Mouse (Mus musculus): Measurements from ENCODE around the gene Ncam1. TPM values are rescaled to one million over a fixed set of nuclear protein-coding genes. Genes with fewer than 3 reads are reported as not detected.
A peak's percentile ranks its signal among the peaks of the same experiment; 100 is the strongest.

Ncam1 gene
- total RNA-seq, 2 experiments from 2014 or later, result 16.5 to 24.5 TPM

DNA sequence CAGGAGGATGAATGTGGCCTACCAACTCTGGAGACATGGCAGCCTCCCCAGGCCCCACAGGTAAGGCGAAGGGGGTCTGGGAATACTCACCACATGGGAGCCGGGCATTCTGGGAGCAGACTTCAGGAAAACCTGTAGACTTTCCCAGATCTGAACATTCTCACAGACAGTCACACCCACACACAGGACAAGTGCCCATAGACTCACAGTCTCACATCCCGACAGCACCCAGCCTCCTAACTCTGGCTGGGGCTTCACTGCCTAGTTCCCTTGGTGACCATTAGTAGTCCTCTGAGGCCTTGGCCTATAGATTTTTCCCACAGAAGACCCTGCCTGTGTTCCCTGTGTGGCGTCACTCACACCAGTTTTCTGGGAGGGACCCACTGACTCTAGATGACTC is 288.1 kb downstream of the Ncam1 start:
- no peak for ATAC-seq (replicated peaks; ENCODE audit: poor library complexity)

DNA sequence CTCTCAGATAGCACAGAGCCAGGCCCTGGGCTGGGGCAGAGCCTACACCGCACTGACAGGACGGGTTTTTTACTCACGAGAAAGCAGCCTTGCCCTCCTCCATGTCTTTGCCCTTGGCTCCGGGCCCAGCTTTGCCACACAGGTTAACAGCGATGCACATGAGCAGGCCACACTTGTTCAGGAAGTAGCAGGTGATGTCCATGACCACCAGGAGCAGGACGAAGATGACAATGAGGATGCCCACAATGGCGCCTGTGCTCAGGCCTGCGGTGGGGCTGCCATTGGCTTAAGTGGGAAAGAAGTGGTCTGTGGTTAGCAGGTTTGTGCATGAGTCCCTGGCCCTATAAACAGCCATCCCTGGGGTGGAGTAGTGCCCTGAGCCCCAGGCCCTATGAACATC is 289.1 kb downstream of the Ncam1 start:
- no peak for ATAC-seq (replicated peaks; ENCODE audit: poor library complexity)

DNA sequence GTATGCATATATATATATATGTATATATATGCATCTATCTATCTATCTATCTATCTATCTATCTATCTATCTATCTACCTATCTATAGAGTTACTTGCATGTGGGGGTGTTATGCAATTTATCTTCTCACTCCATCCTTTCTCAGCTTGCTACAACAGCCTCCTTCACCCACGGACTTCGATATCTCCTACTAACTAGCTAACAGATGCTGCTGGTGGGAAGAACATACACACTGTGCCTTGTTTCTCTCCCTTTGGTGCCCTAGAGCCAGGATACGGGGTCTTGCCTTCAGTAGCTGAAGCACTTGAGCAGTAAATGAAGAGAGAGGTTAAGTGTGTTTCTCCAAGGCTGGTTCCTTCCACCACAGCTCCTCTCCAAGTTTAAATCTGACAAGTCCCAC is 289.6 kb downstream of the Ncam1 start:
- no peak for ATAC-seq (replicated peaks; ENCODE audit: poor library complexity)

DNA sequence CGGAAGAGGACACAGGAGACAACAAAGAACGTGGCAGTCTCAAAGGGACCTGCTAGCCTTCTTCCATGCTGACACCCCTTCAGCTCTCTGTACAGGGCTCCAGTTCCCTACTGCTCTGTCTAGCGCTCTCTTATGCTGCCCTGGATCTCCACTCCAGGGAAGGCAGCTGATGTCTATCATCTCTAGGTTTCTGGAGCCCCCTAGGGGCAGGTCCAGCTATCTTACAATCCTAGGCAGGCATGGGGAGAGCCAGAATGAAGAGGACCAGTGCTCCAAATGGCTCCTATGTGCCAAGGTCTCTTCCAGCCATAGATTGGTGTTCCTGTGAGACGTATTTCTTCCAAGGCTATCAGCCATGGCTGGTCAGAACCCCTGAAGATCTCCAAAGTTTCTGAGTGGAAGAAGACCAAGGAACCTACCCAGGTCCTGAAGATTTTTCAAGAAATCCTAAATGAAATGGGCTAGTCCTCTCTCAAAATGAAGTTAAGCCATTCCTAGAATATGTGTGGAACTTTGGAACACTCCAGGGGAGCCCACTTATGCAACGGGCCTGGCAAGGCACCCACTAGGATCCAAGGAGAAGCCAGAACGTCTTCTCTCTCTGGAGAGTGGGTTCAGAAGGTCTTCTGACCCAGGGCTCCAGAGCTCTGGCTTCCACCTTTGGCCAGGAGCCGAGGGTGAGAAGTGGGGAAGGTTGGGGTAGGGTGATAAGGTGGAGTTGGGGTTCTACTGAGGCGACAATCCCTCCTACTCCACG is 290.7 kb downstream of the Ncam1 start:
- no peak for ATAC-seq (replicated peaks; ENCODE audit: poor library complexity)

DNA sequence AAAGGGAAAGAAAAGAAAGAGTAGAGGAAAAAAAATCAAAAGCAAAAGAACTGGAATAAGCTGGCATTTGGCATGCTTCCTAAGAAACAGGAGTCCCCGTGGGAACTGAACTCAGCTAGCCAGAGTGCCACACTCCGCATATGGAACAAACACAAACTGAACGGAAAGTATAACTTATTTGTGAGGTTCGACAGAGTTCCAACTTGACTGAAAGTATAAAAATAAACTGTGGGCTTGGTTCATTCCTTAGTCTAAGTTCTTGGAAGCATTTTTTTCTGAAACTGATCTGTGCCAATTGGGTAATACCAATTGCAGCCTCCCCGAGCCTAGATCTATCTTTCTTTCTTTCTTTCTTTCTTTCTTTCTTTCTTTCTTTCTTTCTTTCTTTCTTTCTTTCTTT is 294.1 kb downstream of the Ncam1 start:
- ATAC-seq (replicated peaks; ENCODE audit: poor library complexity), result no peak

DNA sequence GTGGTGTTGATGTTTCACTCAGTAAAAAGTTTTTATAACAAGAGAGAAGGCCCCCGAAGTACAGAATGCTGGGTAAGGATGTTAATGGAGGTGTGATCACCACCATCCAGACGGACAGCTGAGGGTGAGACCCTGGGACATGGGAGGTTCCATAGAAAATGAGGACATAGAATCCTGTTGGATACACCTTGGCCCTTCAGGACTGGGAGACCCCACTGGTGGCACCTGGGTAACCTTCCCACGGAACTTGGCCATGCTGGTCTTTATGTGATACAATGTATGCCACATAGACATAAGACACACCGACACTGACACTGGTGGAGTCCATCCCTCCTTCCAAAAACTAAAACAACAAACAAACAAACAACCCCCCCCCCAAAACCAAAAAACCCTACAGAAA is 296.5 kb downstream of the Ncam1 start:
- no peak for ATAC-seq (replicated peaks; ENCODE audit: poor library complexity)

DNA sequence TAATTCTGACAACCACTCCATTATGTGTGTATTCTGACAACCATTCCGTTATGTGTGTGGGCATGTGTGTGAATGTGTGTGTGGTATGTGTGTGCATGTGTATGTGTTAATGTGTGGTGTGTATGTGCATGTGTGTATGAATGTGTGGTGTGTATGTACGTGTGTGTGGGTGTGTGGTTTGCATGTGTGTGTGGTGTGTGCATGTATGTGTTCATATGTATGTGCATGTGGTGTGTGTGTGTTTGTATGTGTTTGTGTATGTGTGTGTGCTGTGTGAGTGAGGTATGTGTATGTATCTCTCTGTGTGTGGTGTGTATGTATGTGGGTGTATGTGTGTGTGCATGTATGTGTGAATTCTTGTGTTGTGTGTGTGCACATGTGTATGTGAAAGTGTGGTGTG is 298.8 kb downstream of the Ncam1 start:
- no peak for ATAC-seq (replicated peaks; ENCODE audit: poor library complexity)

DNA sequence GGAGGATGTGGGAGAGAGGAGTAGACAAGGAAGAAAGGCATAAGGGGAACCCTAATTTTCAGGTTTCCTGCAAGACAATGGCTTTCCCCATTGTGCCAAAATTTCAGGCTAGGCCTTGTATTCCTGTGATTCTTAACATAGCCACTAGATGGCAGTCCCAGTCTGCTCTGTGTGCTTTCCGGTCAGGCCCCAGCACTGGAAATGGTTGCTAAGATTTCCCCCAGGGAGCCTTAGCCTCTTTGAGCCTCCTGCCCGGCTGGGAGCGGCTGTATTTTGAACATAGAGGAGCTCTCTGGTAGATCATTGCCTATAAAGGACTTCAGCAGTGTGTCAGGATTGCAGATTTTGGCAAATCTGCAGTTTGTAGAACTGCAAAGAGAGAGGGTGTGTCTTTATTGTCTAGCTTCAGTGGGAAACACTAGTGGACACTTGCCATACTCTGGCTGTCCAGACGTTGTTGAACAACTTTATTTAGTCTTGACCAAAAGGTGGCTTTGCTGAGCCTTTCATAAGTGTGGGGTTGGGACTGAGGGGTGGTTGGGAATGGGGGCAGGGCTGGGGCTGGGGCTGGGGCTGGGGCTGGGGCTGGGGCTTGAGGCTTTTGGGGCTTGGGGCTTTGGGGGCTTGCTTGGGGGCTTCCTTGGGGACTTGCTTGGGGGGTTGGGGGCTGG is 304.6 kb downstream of the Ncam1 start:
- ATAC-seq (replicated peaks; ENCODE audit: poor library complexity), result peak; percentile 93

DNA sequence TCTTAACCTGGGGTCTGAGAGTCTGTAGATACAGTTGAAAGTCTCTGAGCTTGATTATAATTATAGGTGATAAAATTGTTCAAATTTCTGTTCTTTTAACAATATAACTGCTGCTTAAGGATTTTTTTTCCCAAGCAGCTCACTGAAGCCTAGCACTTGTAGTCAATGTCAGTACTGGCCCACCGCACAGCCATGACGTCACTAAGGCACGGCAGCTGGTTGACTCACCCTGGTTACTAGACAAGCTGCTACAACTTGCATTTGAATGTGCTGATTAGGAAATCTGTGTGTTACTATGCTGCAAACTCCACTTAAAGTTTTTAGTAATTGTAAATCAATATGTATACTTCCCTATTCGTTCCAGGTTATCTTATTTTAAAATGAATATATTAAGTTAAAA is 308.1 kb downstream of the Ncam1 start:
- ATAC-seq (replicated peaks; ENCODE audit: poor library complexity), result no peak

DNA sequence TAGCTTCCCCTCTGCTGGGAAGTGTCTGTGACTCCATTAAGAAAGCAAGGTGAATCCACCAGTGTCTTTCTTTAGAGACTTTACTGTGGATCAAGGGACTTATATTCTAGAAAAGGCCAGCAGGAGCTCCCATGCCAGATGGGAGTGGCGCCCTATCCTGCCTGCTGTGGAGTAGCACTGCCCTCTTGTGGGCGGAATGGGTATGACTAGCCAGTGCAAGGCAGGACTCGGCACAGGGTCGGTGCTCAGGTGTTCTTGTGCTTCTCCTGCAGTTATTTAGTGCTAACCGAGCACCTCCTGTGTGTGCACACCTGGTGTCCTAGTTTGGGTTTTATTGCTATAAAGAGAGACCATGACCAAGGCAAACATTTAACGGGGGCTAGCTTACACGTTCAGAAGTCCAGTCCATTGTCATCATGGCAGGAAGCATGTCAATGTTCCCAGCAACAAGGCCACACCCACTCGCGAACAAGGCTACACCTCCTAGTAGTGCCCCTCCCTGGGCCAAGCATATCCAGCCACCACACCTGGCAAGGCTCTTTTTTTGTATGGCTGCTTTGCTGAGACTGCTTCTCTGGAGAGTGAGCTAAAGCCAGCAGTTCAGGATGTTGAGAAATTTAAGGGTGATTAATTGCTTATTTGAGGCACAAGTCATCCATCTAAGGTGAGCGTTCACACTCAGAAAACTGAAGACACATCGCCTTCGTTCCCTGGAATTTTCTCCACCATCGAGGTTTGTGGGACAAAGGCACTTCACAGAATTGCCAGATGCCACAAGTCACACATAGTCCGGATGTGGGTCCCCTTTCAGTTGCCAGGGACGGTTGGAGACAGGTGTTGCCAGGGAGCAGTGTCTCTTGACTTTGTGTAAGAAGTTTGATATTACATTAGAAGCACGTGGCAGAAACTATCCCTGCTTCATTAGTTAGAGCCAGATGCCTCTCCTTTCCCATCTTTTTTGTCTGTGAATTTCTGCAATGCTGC is 309.5 kb downstream of the Ncam1 start:
- peak; percentile 82 for ATAC-seq (replicated peaks; ENCODE audit: poor library complexity)

DNA sequence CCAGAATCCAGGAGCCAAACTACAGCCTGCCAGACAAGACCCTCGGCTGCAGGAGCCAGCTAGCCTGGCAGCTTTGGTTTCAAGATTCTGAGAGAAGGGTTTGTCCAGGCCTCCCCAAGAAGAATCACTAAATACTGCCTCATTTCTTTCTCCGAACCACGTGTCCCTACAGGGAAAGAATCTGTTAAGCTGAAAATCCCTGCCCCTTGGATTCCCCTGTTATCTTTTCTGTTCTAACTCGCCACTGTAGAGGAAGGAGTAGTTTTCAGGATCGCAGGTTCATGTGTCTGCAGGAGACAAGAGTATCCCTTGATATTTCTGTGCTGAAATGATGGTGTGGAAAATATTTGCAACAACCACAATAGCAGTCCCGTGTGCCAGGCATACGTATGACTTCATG is 310.5 kb downstream of the Ncam1 start:
- ATAC-seq (replicated peaks; ENCODE audit: poor library complexity), result no peak

DNA sequence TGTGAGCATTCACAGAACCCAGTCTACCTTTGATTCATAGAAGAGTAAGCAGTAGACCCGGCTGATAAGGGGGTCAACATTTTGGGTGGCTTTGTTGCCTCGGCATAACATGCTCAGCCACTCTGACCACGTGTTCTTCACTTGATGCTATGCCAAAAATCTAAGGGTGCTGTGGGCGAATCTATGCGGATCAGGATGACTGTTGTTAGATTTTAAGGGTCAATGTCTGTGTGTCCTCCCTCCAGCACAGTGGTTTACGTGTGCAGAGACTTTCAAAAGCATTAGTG is 311.1 kb downstream of the Ncam1 start:
- ATAC-seq (replicated peaks; ENCODE audit: poor library complexity), result no peak

DNA sequence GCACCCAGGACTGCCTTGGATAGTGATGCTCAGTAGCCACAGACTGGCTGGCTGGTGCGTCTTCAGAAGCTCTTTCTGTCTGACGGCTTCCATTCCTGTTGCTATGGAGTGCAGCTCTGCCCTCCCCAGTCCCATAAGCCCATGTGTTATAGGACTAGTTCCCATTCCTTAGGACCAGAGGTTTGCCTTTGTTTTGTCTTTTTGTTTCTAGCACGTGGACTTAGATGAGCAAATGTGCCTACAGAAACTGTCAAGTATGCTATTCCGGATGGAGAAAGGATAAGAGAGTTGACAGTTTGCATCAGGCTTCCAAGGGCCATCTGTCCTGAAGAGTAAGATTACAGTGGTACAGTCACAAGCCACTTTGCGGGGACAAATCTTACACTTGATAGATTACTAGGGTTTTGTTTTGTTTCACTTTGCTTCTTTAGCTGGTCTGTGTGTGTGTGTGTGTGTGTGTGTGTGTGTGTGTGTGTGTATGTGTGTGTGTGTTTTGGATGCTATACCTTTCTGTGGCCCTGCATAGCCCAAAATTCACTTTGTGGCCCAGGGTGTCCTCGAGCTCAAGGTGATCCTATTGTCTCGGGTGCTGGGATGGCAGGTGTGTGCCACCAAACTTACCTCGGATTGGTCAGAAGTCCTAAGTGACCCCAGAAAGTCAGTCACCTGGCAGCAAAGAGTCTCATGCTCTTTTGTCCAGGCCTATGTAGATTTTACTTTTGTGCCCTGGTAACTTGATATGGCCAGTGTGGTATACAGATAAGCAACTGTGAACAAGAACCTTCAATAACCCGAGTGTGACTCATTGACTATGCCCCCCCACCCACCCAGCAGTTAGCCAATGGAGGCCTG is 311.7 kb downstream of the Ncam1 start:
- ATAC-seq (replicated peaks; ENCODE audit: poor library complexity), result no peak

DNA sequence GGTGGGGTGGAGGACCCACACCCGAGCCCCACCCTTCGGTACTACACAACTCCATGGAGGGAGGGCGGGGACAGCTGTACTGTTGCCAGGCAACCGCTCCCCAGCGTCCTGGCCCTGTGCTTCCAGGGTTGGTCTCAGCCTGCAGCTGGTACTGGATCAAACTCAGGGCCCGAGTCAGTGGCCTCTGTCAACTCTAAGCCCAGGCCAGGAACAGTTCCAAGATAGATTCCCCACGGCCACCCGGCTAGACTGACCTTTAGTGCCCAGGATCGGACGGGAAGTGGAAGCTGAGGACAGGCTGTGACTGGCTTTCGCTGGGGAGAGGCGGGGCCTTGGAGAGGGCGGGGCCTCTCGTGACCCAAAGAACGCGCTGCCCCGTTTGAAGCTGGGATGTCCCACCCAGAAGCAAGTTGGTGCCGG is 312.8 kb downstream of the Ncam1 start, which contains the start of gene Ttc12:
TSS of gene Ttc12 (minus strand) at position 334 of the 420 bp plus-strand sequence.
- ATAC-seq (replicated peaks; ENCODE audit: poor library complexity), result peak; percentile 66

DNA sequence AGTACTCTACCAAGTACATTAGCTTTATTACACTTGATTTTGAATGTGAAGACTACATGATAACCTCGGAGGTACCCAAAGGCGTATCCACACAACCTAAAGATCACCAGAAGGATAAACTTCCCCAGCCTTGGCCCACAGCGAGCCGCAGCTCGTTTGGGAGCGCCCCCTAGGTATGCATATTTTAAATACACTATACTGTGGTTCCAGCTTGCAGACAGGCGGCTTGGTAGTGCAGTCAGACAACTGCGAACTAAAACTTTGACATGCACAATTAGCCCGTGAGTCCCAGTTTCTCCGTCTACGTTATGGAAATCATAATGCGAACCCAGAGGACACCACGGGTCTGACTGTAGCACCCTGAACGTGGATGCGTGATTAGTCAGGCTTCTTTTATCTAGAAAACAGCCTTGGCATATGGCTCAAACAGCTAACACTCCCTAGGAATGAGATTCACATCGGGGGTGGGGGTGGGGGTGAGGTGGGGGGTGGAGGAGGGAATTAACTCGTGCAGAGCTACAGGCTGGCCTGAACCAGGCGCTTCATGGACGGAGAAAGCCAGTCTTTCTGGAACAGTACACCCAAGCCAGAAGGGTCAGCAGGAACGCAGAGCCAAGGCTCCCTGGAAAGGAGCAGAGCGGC is 313.4 kb downstream of the Ncam1 start:
- ATAC-seq (replicated peaks; ENCODE audit: poor library complexity), result peak; percentile 38

DNA sequence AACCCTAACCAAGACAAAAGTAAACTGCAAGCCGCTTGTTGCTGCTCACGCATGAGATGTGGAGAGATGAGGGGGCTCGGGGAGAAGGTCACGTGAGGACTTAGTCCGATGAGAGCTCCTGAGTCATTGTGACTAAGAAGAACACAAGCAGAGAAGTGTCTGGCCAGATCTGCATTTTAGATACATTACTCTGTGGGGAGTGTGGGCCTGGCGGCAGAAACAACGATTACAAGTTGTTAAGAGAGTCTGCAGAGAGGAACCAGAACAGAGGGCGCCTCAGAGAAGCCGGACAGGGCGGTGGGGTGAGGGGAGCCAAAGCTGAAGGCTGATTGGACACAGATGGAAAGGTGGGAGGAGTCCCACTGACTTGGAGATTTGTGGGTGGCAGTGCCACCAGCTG is 315.4 kb downstream of the Ncam1 start:
- peak; percentile 60 for ATAC-seq (replicated peaks; ENCODE audit: poor library complexity)

DNA sequence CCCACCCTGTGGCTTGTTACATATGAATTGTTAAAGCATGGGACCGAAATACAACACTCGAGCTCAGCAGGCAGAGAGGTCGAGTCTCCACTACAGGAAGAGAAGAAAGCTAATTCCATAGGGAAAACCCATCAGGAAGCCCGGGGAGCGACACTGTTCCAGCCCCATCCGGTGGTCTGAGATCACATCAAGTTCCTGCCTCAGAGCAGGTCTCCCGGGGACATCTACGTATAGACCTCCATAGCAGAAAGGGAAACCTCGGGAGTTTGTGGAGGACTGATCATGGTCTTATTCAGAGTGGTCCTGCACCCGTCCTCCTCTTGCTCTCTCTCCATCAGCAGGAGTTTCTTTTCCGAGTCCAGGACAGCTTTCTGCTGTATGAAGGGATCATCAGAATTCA is 326.6 kb downstream of the Ncam1 start:
- no peak for ATAC-seq (replicated peaks; ENCODE audit: poor library complexity)

DNA sequence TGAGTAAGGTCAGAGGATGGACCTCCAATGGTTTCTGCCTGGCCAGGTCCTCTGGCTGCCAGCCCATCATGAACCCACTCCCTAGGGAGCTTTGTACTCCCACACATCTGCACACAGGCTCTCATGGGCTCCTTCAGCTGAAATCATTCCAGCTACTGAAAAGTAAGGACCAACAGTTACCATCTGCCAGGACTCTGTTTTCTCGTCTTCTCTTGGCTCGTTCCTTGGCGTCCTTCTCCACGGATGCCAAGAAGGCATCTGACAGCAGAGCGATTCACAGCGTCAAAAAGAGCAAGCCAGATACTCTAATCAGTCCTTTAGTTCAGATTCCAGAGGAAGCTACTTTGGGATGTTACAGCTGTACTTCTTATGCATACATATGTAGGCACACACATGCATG is 327.8 kb downstream of the Ncam1 start:
- no peak for ATAC-seq (replicated peaks; ENCODE audit: poor library complexity)

DNA sequence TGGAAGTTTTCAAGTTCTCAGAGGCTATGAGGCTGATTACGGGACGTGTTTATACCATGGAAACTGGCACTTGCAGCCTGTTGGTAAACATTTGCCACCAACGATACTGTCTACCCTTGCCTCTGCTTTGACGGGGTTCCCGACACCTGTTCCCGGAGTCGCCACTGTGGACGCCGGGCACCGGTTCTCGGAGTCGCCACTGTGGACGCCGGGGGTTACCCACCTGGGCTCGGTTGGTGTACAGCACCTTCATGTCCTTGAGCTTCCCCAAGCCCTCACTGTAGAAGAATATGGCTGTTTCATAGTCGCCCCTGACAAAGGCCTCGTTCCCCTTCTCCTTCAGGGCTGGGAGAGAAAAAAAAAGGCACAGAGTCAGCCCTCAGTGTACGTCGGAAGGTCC is 328.7 kb downstream of the Ncam1 start:
- ATAC-seq (replicated peaks; ENCODE audit: poor library complexity), result no peak

DNA sequence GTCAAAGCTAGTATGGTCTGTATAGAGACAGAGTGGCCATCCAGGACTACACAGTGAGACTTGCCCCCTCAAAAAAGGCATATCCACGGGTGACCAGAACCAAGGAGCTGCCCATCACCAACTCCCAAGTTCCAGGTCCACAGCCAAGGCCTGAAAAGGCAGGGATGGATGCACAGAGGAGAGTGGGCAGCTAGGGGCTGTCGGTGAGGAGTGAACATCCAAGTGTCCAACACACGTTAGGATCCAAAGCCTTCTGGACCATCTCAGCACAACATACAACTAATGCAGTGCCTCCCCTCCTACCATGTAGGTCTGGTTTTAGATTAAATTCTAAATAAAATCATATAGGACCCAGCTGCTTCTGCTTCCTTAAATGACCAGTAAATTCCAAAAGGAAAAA is 342.6 kb downstream of the Ncam1 start:
- no peak for ATAC-seq (replicated peaks; ENCODE audit: poor library complexity)

All from megakaryocyte progenitor cell, adult 5-6 weeks (primary cell).